Mouse (Mus musculus) ovary, adult 18-20 months (tissue): ENCODE results near the gene Tcea2.

Experiments
- DNase-seq: peaks from one replicate; pipeline ENCODE4 v3.0.0; 2022; ENCODE audit warnings: low spot score, mixed read lengths

Tcea2 gene

GRCm38 (mm10) chr2:181675454-181675853 is 4.7 kb upstream of the Tcea2 start:
- peak; percentile 84 for DNase-seq

- DNase-seq = no peak
Observed at GRCm38 (mm10) chr2:181676424-181676823, 3.7 kb upstream of the Tcea2 start.

GRCm38 (mm10) chr2:181677096-181677754 is 2.9 kb upstream of the Tcea2 start:
- DNase-seq = no peak

GRCm38 (mm10) chr2:181677755-181678098 is 2.4 kb upstream of the Tcea2 start:
- DNase-seq = no peak

GRCm38 (mm10) chr2:181678780-181679179 is 1.3 kb upstream of the Tcea2 start:
- DNase-seq = peak; percentile 76

GRCm38 (mm10) chr2:181680716-181681117 is 607 bp downstream of the Tcea2 start:
- DNase-seq = no peak

- no peak for DNase-seq
Observed at GRCm38 (mm10) chr2:181681978-181682377, 1.9 kb downstream of the Tcea2 start.

- no peak for DNase-seq
Observed at GRCm38 (mm10) chr2:181683381-181683780, 3.3 kb downstream of the Tcea2 start.

- DNase-seq = no peak
Observed at GRCm38 (mm10) chr2:181684713-181685112, 4.6 kb downstream of the Tcea2 start.

- DNase-seq = no peak
Observed at GRCm38 (mm10) chr2:181685686-181686085, 5.6 kb downstream of the Tcea2 start.

- no peak for DNase-seq
Observed at GRCm38 (mm10) chr2:181687586-181687985, 7.5 kb downstream of the Tcea2 start.

GRCm38 (mm10) chr2:181689466-181690160 is 9.5 kb downstream of the Tcea2 start:
- DNase-seq = no peak

GRCm38 (mm10) chr2:181691083-181691482 is 11.0 kb downstream of the Tcea2 start:
- no peak for DNase-seq

- no peak for DNase-seq
Observed at GRCm38 (mm10) chr2:181691571-181691970, 11.5 kb downstream of the Tcea2 start.

GRCm38 (mm10) chr2:181692304-181692703 is 12.2 kb downstream of the Tcea2 start:
- DNase-seq = no peak

- peak; percentile 82 for DNase-seq
Observed at GRCm38 (mm10) chr2:181693339-181694280, 13.5 kb downstream of the Tcea2 start, which contains the start of gene Rgs19. Gene Rgs19, minus strand, starts transcription at chr2:181693977.

- no peak for DNase-seq
Observed at GRCm38 (mm10) chr2:181694581-181694980, 14.5 kb downstream of the Tcea2 start.

- DNase-seq = no peak
Observed at GRCm38 (mm10) chr2:181695776-181696175, 15.7 kb downstream of the Tcea2 start.

GRCm38 (mm10) chr2:181696801-181697420 is 16.8 kb downstream of the Tcea2 start:
- no peak for DNase-seq

- no peak for DNase-seq
Observed at GRCm38 (mm10) chr2:181698241-181698640, 18.1 kb downstream of the Tcea2 start, which contains the start of gene Lkaaear1. Gene Lkaaear1, minus strand, starts transcription at chr2:181698442.

- DNase-seq = no peak
Observed at GRCm38 (mm10) chr2:181706668-181707067, 26.6 kb downstream of the Tcea2 start.

GRCm38 (mm10) chr2:181713749-181714148 is 33.6 kb downstream of the Tcea2 start:
- DNase-seq = no peak
